Mouse (Mus musculus): ENCODE measurements around the gene Gm20736.
"Not testable (repeated sequence)": the region's sequence is repeated elsewhere in the genome, so short reads cannot be mapped to it uniquely, and the experiment has no call there.

Gene Gm20736

GRCm38 (mm10) chrY:65377390-65377789 is at the start of gene Gm20736:
TSS of gene Gm20736 (plus strand) at chrY:65377690.
- DNase-seq: not testable (repeated sequence)

All from kidney, adult 9 months (tissue).